Mouse (Mus musculus) splenic B cell, adult 2 months (primary cell): ENCODE data around the gene Arhgap23.

Source experiments
- DNase-seq: peaks from one replicate; pipeline ENCODE4 v3.0.0-alpha.2; 2011; ENCODE audit warnings: low read depth, low spot score
- H3K27me3 ChIP-seq: 2 replicates; pipeline ENCODE4 v1.6.1; 2012; ENCODE audit warnings: mild to moderate bottlenecking, low read length, moderate library complexity, mixed read lengths; ENCODE audit not compliant: control insufficient read depth, poor library complexity, insufficient read depth, severe bottlenecking
- H3K36me3 ChIP-seq: 2 replicates; pipeline ENCODE4 v1.6.1; 2012; ENCODE audit warnings: mild to moderate bottlenecking, low read length, moderate library complexity, mixed read lengths; ENCODE audit not compliant: control insufficient read depth, poor library complexity, insufficient read depth, severe bottlenecking

Gene Arhgap23

DNA sequence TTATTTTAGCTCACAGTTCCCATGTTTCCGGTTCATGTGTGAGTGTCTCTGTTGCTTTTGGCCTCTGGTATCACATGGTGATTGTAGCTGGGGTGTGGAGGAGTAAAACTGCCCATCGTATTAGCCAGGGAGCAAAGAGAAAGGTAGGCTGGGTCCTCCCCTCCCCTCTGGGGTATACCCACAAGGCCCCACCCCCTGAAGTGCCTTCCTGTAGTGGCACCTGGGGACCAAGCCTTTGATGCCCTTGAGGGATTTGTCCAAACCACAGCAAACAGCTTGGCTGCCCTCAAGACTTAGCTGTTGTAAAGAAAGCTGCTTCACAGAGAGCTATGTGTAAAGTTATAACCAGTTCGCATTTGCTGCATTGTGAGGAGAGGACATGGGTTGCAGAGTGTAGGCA, 72.3 kb downstream of the Arhgap23 start:
- H3K27me3 ChIP-seq, result no peaks in the 10 kb centered on the region
- no peaks in the 10 kb centered on the region for H3K36me3 ChIP-seq
- DNase-seq, result peak; percentile 44

DNA sequence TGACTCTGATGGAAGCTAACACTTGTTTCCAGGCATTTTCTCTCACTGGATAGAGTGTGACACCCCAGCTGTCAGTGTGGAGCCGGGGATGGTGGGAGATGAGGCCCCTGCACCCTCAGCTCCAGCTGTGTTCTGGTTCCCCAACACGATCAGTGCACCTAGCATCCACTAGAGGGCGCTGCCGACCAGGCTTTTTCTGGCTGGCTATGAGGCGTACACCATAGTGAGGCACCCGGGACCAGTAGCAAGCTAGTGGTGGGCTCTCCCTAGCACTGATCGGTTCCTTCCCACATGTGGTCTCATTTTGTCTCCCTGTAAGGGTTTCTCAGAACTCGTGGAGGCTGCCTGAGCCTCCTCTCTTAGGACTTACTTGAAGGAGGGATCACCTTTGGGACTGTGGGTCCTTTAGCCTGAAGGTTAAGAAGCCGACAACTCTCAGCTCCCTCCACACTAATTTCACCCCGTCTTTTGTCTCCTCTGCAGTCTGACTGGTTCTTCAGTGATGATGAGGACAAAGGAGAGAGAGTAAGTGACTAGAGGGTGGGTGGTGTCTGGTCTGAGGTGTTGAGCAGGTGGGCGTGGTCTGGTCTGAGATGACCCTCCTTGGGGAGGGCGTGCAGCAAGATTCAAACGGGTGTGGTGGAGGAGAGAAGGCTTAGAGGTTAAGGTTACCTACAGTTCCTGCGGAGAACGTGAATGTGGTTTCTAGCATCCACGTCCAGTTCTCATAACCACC, 74.4 kb downstream of the Arhgap23 start:
- Histone ChIP-seq H3K36me3 (no peaks in the 10 kb centered on the region), H3K27me3 (no peaks in the 10 kb centered on the region)
- peak; percentile 87 for DNase-seq

GRCm38 (mm10) chr11:97491640-97492039, 76.3 kb downstream of the Arhgap23 start:
- no peaks in the 10 kb centered on the region for H3K27me3 ChIP-seq
- H3K36me3 ChIP-seq, result no peaks in the 10 kb centered on the region
- no peak for DNase-seq

DNA sequence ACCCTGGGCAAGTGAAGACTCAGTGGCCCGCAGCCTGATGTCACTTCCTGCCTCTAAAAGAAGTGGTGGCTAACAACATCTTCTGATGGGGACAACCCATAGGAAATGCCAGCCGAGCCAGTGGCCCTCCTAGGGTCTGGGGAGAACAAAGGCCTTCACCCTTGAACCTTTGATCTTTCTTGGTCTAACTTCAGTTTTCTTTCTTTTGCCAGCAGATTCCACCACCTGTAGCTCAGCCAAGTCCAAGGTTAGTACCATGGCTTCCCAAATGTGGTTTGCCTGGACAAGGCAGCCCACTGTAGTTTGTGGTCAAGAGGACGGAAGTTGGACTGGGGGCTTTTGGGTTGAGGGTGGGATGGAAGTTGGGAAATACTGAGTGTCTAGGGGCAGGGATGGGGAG, 77.5 kb downstream of the Arhgap23 start:
- H3K36me3 ChIP-seq, result no peaks in the 10 kb centered on the region
- no peak for DNase-seq
- H3K27me3 ChIP-seq, result no peaks in the 10 kb centered on the region

- DNase-seq, result no peak
- Histone ChIP-seq H3K27me3 (no peaks in the 10 kb centered on the region), H3K36me3 (no peaks in the 10 kb centered on the region)
Observed at GRCm38 (mm10) chr11:97497543-97497942, 82.2 kb downstream of the Arhgap23 start.

DNA sequence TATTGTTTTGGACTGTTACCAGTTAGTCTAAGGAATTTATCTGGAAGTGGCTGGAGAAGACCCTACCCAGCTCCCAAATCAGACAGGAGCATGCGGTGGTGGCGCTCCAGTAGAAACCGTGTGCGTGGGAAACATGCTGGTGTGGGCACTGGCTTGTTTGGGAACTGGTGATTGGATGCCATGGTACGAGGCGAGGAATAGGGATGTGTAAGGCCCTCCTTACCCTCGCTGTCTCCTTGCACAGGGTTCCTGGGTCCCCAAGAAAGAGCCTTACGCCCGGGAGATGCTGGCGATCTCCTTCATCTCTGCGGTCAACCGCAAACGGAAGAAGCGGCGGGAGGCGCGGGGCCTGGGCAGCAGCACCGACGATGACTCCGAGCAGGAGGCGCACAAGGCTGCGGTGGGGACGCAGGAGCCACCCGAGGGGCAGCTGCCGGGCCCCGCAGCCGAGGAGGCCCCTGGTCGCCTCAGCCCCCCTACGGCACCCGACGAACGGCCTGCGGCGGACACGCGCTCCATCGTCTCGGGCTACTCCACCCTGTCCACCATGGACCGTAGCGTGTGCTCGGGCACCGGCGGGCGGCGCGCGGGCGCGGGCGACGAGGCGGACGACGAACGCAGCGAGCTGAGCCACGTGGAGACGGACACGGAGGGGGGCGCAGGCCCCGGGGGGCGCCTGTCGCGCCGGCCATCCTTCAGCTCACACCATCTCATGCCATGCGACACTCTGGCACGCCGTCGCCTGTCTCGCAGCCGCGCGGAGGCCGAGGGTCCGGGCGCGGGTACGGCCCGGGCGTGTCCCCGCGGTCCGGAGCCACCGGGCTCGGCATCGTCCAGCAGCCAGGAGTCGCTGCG, 84.8 kb downstream of the Arhgap23 start, which contains the start of gene 4933428G20Rik:
4933428G20Rik (minus strand) TSS at position 476 of the 855 bp plus-strand sequence.
- DNase-seq, result no peak
- Histone ChIP-seq H3K36me3 (no peaks in the 10 kb centered on the region), H3K27me3 (no peaks in the 10 kb centered on the region)

DNA sequence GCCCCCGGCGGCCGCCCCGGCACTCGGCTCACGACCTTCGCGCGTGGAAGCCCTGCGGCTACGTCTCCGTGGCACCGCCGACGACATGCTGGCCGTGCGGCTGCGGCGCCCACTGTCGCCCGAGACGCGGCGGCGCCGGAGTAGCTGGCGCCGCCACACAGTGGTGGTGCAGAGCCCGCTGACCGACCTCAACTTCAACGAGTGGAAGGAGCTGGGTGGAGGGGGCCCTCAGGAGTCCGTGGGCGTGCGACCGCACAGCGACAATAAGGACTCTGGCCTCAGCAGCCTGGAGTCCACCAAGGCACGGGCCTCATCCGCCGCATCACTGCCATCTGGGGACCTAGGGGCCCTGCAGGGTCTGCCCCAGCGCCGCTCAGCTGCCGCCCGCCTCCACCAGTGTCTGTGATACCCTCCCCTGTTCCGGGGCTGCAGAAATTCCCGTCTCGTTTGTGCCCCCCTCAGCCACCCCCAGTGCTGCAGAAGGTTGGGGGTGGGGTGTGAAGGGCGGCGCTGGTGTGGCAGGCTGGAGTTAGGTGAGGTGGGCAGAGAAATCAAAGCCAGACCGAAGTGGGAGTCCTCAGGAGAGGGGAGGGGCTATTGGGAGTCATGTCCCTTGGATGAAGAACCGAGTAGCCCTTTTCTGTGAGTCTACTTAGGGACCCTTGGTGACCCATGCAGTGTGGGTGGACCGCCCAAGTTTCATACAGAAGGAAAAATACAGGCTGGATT, 85.6 kb downstream of the Arhgap23 start:
- DNase-seq, result no peak
- no peaks in the 10 kb centered on the region for H3K27me3 ChIP-seq
- H3K36me3 ChIP-seq, result no peaks in the 10 kb centered on the region

DNA sequence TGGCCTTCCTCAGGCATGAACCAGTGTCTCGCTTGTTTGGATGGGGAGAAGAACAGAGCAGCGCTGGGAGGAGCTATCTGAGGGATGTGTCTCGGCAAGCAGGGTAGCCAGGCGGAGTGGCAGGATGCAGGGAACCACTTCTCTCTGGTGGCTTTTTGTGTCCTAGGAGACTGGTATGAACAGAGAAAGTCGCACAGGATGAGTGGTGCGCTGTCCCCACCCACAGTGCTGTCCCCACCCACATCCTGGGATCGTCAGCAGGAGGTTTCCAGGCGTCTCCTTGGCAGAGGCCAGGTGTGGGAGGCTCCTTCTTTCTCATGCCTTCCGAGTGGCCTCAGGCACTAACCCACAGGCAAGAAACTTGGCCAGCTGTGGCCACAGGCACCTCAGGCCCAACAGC, 87.0 kb downstream of the Arhgap23 start:
- no peaks in the 10 kb centered on the region for H3K36me3 ChIP-seq
- H3K27me3 ChIP-seq, result no peaks in the 10 kb centered on the region
- DNase-seq, result no peak

DNA sequence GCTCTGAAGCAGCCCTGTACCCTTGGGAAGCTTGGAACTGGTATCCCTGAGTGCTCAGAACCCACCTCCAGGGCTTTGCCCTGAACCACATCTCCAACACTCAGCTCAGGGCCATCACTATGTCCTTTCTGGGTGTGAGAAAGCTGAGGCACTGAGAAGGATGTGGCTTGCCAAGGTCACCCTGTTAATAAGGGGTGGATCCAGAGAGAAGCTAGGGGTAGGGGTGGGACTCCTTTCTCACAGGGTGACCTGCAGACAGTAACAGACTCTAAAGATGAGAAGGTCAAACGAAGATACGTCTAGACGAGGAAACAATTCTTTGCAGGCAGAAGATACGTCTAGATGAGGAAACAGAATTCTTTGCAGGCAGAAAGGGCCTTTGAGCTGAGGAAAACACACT, 87.5 kb downstream of the Arhgap23 start:
- no peaks in the 10 kb centered on the region for H3K36me3 ChIP-seq
- no peaks in the 10 kb centered on the region for H3K27me3 ChIP-seq
- no peak for DNase-seq

- no peak for DNase-seq
- no peaks in the 10 kb centered on the region for H3K36me3 ChIP-seq
- no peaks in the 10 kb centered on the region for H3K27me3 ChIP-seq
Observed at GRCm38 (mm10) chr11:97505784-97506183, 90.5 kb downstream of the Arhgap23 start.

- no peaks in the 10 kb centered on the region for H3K27me3 ChIP-seq
- DNase-seq, result no peak
- H3K36me3 ChIP-seq, result no peaks in the 10 kb centered on the region
Observed at GRCm38 (mm10) chr11:97506331-97506730, 91.0 kb downstream of the Arhgap23 start.

GRCm38 (mm10) chr11:97508198-97508597, 92.9 kb downstream of the Arhgap23 start:
- H3K36me3 ChIP-seq, result no peaks in the 10 kb centered on the region
- DNase-seq, result no peak
- no peaks in the 10 kb centered on the region for H3K27me3 ChIP-seq

DNA sequence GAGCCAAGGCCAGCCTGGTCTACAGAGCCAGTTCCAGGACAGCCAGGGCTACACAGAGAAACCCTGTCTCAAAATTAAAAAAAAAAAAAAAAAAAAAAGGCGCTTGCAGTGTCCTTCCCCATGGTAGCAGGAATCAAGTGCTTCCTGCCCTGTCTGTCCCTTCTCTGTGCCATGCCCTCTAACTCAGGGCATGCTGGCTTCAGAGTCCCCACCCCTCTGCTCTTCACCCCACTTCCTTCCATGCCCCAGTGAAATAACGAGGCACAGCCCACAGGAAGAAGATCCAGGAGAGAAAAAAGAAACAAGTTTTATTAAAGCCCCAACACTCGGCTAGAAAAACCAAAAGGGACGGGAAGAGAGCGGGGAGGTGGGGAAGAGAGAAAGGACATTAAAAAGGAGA, 93.7 kb downstream of the Arhgap23 start:
- DNase-seq, result no peak
- no peaks in the 10 kb centered on the region for H3K27me3 ChIP-seq

DNA sequence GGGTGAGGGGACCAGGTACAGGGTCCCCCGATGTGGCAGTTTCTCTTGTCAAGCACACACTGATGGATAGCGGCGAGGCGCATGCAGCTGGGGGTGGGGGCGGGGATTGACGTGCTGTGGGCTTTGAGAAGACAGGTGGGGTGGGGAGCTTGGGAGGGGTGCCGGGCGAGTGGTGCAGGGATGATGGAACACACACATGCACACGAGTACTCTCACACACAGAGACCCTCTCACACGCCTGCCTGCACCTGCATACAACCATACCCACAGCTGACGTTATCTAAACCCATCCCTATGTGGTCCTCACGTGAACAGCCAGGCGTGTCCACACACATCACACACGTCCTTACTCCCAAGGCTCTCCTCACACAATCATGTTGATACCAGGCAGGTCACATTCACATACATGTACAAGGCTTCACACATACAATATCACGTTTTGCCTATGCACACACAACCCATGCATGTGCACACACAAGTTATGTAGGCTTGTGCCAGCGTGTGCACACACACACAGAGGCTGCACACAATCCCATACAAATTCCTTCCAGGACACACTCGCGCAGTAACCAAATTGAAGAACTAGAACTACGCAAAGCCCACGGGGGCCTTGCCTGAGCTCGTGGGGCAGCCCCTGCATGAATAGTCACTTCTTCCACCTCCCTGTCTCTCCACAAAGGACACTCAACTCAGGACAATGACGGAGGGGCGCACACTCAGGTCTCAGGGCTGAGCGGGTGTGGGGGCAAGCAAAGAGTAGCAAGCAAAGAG, 94.6 kb downstream of the Arhgap23 start:
- Histone ChIP-seq H3K27me3 (no peaks in the 10 kb centered on the region), H3K36me3 (no peaks in the 10 kb centered on the region)
- peak; percentile 5 for DNase-seq

More for the DNA sequence above, 93.7 kb downstream of the Arhgap23 start:
- no peaks in the 10 kb centered on the region for H3K36me3 ChIP-seq
